9 mouse cellular contexts compared by ENCODE assay signal in the genomic region with DNA sequence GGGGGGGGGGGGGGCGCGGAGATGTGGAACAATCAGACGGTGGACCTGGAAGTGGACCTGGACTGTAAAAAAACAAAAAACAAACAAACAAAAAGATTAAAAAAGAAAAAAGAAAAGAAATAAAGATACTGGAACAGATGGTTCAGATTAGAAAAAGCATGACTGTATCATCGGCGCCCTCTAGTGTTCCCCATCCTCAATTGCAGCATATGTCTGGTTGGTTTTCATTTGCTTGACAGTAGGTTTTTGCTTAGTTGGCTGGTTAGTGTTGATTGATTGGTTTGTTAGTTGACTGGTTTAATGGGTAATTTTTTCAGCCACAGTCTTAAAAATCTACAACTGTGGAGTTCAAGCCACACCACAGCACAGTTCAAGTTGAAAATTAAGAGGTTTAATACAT. TPM values are rescaled to one million over a fixed set of nuclear protein-coding genes. Genes with fewer than 3 reads are reported as not detected.
A peak's percentile ranks its signal among the peaks of the same experiment; 100 is the strongest.
DNase-seq lines count a peak whose midpoint lies in the region; ATAC-seq and TF ChIP-seq lines count a peak whose summit lies in the region.
"Had no signal": no experiment of that assay in that cellular context is flagged by ENCODE, and none has a peak within 500 bp of the region (broad histone marks: within the 10 kb centered on the region; RNA-seq: fewer than 3 reads in every experiment).

No protein-coding gene starts in this region.

- DNase-seq in hindbrain, embryonic 14.5 days (ENCODE audit: low spot score), result peak; percentile 54
- peak; percentile 68 for DNase-seq in CH12.LX (ENCODE audit: extremely low read depth)
- DNase-seq in adrenal gland, postnatal 14 days, result peak; percentile 39
- DNase-seq in frontal cortex, postnatal 36 days (ENCODE audit: low spot score in 2 of 2), result peak; percentile 30 to 71
- peak; percentile 3 to 6 for DNase-seq in left cerebral cortex, adult 8-10 months (ENCODE audit: low spot score in 2 of 2)
- peak; percentile 18 for DNase-seq in right cerebral cortex, postnatal 14 days
- no peak for DNase-seq in heart, postnatal 14 days

- no peak overlapping the region for H3K4me3 ChIP-seq in hindbrain, embryonic 14.5 days (replicated peaks; ENCODE audit: low read length)
- H3K4me3 ChIP-seq in hindbrain, embryonic 13.5 days, result no peak overlapping the region
- no peak overlapping the region for H3K4me3 ChIP-seq in CH12.LX (replicated peaks in 1 of 3; ENCODE audit: low read depth in 2 of 3, low read length in 2 of 3, poor library complexity in 1 of 3)

- peak; percentile 87 for TF ChIP-seq RAD21 in CH12.LX (IDR thresholded peaks at IDR 0.05; ENCODE audit: low read depth, low read length)

- H3K4me1 ChIP-seq in hindbrain, embryonic 14.5 days (replicated peaks; ENCODE audit: control insufficient read depth, insufficient read depth, low read length), result no peaks in the 10 kb centered on the region
- H3K4me1 ChIP-seq in hindbrain, embryonic 13.5 days (replicated peaks), result no peaks in the 10 kb centered on the region
- peaks cover 0 to 3% of the 10 kb centered on the region in 2 experiments; a peak in 1 of 4 replicates for H3K4me1 ChIP-seq in CH12.LX (ENCODE audit: control insufficient read depth in 1 of 2, insufficient read depth in 2 of 2)

- H3K27me3 ChIP-seq in hindbrain, embryonic 14.5 days (ENCODE audit: control insufficient read depth, insufficient read depth, low read length), result no peaks in the 10 kb centered on the region
- no peaks in the 10 kb centered on the region for H3K27me3 ChIP-seq in hindbrain, embryonic 13.5 days
- no peaks in the 10 kb centered on the region for H3K27me3 ChIP-seq in CH12.LX (replicated peaks)

- no peaks in the 10 kb centered on the region for H3K9me3 ChIP-seq in hindbrain, embryonic 14.5 days (ENCODE audit: control insufficient read depth, low read length)
- no peaks in the 10 kb centered on the region for H3K9me3 ChIP-seq in hindbrain, embryonic 13.5 days
- H3K9me3 ChIP-seq in CH12.LX (replicated peaks; ENCODE audit: low read length), result no peaks in the 10 kb centered on the region

- H3K4me2 ChIP-seq in hindbrain, embryonic 14.5 days (replicated peaks), result no peak overlapping the region
- H3K4me2 ChIP-seq in hindbrain, embryonic 13.5 days, result no peak overlapping the region
- H3K4me2 ChIP-seq in CH12.LX (ENCODE audit: insufficient read depth, low read depth, poor library complexity, severe bottlenecking), result no peak overlapping the region

- TF ChIP-seq CTCF in CH12.LX (conservative IDR thresholded peaks at IDR 0.05 in 1 of 2, IDR thresholded peaks at IDR 0.05 in 1 of 2; ENCODE audit: low read depth in 2 of 2, low read length in 2 of 2), result peak; percentile 84 to 90

- dilution Hi-C loops in CH12.LX (cut with MboI; ENCODE audit: extremely low pct_ligation_motif_present, extremely low pct_unique_long_range_greater_than_20kb, low sequenced_read_pairs), result no loop called here

- no peak for TF ChIP-seq POLR2A in CH12.LX (IDR thresholded peaks at IDR 0.05; ENCODE audit: low read depth, low read length)

- in situ Hi-C loops in CH12.LX (cut with MboI; ENCODE audit: low pct_ligation_motif_present, low pct_unique_long_range_greater_than_20kb, low sequenced_read_pairs), result no loop called here

- TF ChIP-seq EP300 in CH12.LX (IDR thresholded peaks at IDR 0.05; ENCODE audit: low read length), result no peak

- H3K9ac ChIP-seq in hindbrain, embryonic 14.5 days, result no peak overlapping the region
- no peak overlapping the region for H3K9ac ChIP-seq in hindbrain, embryonic 13.5 days
- no peak overlapping the region for H3K9ac ChIP-seq in CH12.LX (ENCODE audit: insufficient read depth, low read depth)

- no peaks in the 10 kb centered on the region for H3K36me3 ChIP-seq in hindbrain, embryonic 14.5 days (replicated peaks; ENCODE audit: control insufficient read depth, insufficient read depth)
- H3K36me3 ChIP-seq in hindbrain, embryonic 13.5 days, result no peaks in the 10 kb centered on the region
- H3K36me3 ChIP-seq in CH12.LX (replicated peaks in 1 of 2; ENCODE audit: control insufficient read depth in 1 of 2, insufficient read depth in 1 of 2, low read length in 1 of 2), result no peaks in the 10 kb centered on the region

- no peak overlapping the region for H3K27ac ChIP-seq in hindbrain, embryonic 14.5 days
- H3K27ac ChIP-seq in hindbrain, embryonic 13.5 days, result no peak overlapping the region
- no peak overlapping the region for H3K27ac ChIP-seq in CH12.LX (ENCODE audit: insufficient read depth, low read depth)
- H3K27ac ChIP-seq: macrophage had no signal

- no peaks in the 10 kb centered on the region for H3K79me2 ChIP-seq in CH12.LX (replicated peaks; ENCODE audit: control insufficient read depth, extremely low read depth, insufficient read depth, poor library complexity, severe bottlenecking)

- WGBS in hindbrain, embryonic 14.5 days, result 10% methylated on average over 5 of the region's 5 CpGs
- 2% methylated on average over 5 of the region's 5 CpGs for WGBS in hindbrain, embryonic 13.5 days

- intact Hi-C loops in heart, postnatal 14 days (cut with DNase I), result no loop called here

- no peak for ATAC-seq in hindbrain, embryonic 14.5 days (ENCODE audit: low FRiP score)
- no peak for ATAC-seq in hindbrain, embryonic 13.5 days (ENCODE audit: low FRiP score)

TF ChIP-seq in CH12.LX, 34 proteins besides CTCF, POLR2A, EP300 and RAD21:
- TF ChIP-seq MAFK (IDR thresholded peaks at IDR 0.05; ENCODE audit: insufficient replicate concordance, low read length) (peak; percentile 83), SMC3 (IDR thresholded peaks at IDR 0.05; ENCODE audit: low read depth, low read length) (peak; percentile 72), SIN3A (IDR thresholded peaks at IDR 0.05; ENCODE audit: low read length) (no peak), HCFC1 (IDR thresholded peaks at IDR 0.05; ENCODE audit: low read depth, low read length) (no peak), TCF12 (IDR thresholded peaks at IDR 0.05; ENCODE audit: low read depth, low read length) (no peak), ZNF384 (IDR thresholded peaks at IDR 0.05; ENCODE audit: low read depth, low read length) (peak; percentile 35; the same call in 1 of the 2 replicates), ZC3H11A (IDR thresholded peaks at IDR 0.05; ENCODE audit: low read depth, low read length) (peak; percentile 36; the same call in 1 of the 2 replicates), NRF1 (IDR thresholded peaks at IDR 0.05; ENCODE audit: low read depth, low read length) (no peak), JUND (conservative IDR thresholded peaks at IDR 0.05; ENCODE audit: low read depth, low read length) (no peak), CHD2 (IDR thresholded peaks at IDR 0.05; ENCODE audit: low read length) (no peak), ELF1 (IDR thresholded peaks at IDR 0.05; ENCODE audit: low read depth, low read length) (no peak)

RNA-seq across cellular contexts. Expression of a gene that starts 11.1 kb away (rescaled TPM):
- polyA plus RNA-seq in hindbrain, embryonic 14.5 days (2014; fragmentation: Nextera tagmentation; extraction: Ambion mirVana), result not detected in 2 replicates
- not detected in 2 replicates for polyA plus RNA-seq in hindbrain, embryonic 13.5 days (2015; fragmentation: Nextera tagmentation; extraction: Ambion mirVana)
- total RNA-seq in CH12.LX (2012; rRNA removed) (0.34 TPM in 1 of 2 replicates, not detected in the other), CH12.LX (2014; rRNA removed) (not detected in 2 replicates)
- not detected in 2 replicates for polyA plus RNA-seq in CH12.LX (2012; ENCODE audit: insufficient read length, low read depth)
- not detected in 2 replicates for total RNA-seq in adrenal gland, postnatal 14 days (2021)
- not detected for total RNA-seq in left cerebral cortex, adult 8-10 months (2022)
- not detected for total RNA-seq in heart, postnatal 14 days (2021)
- polyA plus RNA-seq: macrophage had no signal

RNA-seq across cellular contexts. Expression of a gene that starts 47.7 kb away (rescaled TPM):
- not detected in 2 replicates for polyA plus RNA-seq in hindbrain, embryonic 14.5 days (2014; fragmentation: Nextera tagmentation; extraction: Ambion mirVana)
- polyA plus RNA-seq in hindbrain, embryonic 13.5 days (2015; fragmentation: Nextera tagmentation; extraction: Ambion mirVana), result not detected in 2 replicates
- total RNA-seq in CH12.LX (2012; rRNA removed) (not detected in 2 replicates), CH12.LX (2014; rRNA removed) (not detected in 2 replicates)
- not detected in 2 replicates for polyA plus RNA-seq in CH12.LX (2012; ENCODE audit: insufficient read length, low read depth)
- not detected in 2 replicates for total RNA-seq in adrenal gland, postnatal 14 days (2021)
- not detected for total RNA-seq in left cerebral cortex, adult 8-10 months (2022)
- total RNA-seq in heart, postnatal 14 days (2021), result not detected
- polyA plus RNA-seq: macrophage had no signal

Comparison
In these comparisons a context has a peak if more than half of its experiments do, and no peak if none do; other contexts are left out.
1. DNase-seq: peak in hindbrain, embryonic 14.5 days (single experiment), CH12.LX (single experiment), adrenal gland, postnatal 14 days (single experiment), frontal cortex, postnatal 36 days (2 of 2), left cerebral cortex, adult 8-10 months (2 of 2) and right cerebral cortex, postnatal 14 days (single experiment); none in heart, postnatal 14 days (0 of 2).